Mouse (Mus musculus): ENCODE measurements at regions not wholly inside any gene's neighbourhood (a gene's known extent, or its start where the extent isn't known, plus 50 kb on each side); places are given as distances from the start of the nearest gene placed in this dataset.

GRCm38 (mm10) chr10:39316533-39316932, 52.1 kb upstream of the Fyn start:
- Histone ChIP-seq H3K27ac (no peak overlapping the region), H3K36me3 (ENCODE audit: poor library complexity, severe bottlenecking) (no peaks in the 10 kb centered on the region), H3K4me1 (peaks cover 12% of the 10 kb centered on the region), H3K9ac (no peak overlapping the region), H3K9me3 (replicated peaks) (no peaks in the 10 kb centered on the region), H3K4me3 (no peak overlapping the region), H3K4me2 (no peak overlapping the region), H3K27me3 (no peaks in the 10 kb centered on the region)
- no peak for ATAC-seq
- 82% methylated on average over 4 of the region's 4 CpGs for WGBS

GRCm38 (mm10) chr10:39315434-39316174, 53.1 kb upstream of the Fyn start:
- Histone ChIP-seq H3K9me3 (replicated peaks) (no peaks in the 10 kb centered on the region), H3K4me3 (no peak overlapping the region), H3K27me3 (no peaks in the 10 kb centered on the region), H3K27ac (no peak overlapping the region), H3K36me3 (ENCODE audit: poor library complexity, severe bottlenecking) (no peaks in the 10 kb centered on the region), H3K4me2 (no peak overlapping the region), H3K9ac (no peak overlapping the region), H3K4me1 (peaks cover 2% of the 10 kb centered on the region)
- 72% methylated on average over 2 of the region's 6 CpGs for WGBS
- no peak for ATAC-seq

DNA sequence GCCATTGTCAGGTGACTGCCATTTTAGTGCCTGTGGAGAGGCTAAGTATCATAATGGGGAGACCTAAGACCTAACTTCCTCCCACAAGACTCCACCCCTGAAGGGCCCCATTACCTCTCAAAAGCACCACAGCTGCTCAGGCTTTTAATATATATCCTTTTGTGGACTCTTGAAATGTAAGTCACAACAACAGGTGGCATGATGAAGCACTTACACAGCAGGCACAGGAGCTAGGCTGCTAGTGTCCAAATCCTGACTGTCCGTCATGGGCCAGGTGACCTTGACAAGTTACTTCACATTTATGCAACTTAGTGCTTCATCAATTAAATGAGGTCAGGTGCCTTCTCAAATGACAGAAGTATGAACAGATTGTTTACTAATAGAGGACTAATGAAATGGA, 57.2 kb upstream of the Fyn start:
- ATAC-seq = no peak
- Histone ChIP-seq H3K4me1 (no peaks in the 10 kb centered on the region), H3K9me3 (replicated peaks) (no peaks in the 10 kb centered on the region), H3K36me3 (ENCODE audit: poor library complexity, severe bottlenecking) (no peaks in the 10 kb centered on the region), H3K4me2 (no peak overlapping the region), H3K27me3 (no peaks in the 10 kb centered on the region), H3K9ac (no peak overlapping the region), H3K4me3 (no peak overlapping the region), H3K27ac (no peak overlapping the region)
- 84% methylated on average over 1 of the region's 1 CpGs for WGBS

GRCm38 (mm10) chr10:39308535-39308934, 60.1 kb upstream of the Fyn start:
- Histone ChIP-seq H3K4me3 (no peak overlapping the region), H3K9me3 (replicated peaks) (no peaks in the 10 kb centered on the region), H3K27ac (no peak overlapping the region), H3K9ac (no peak overlapping the region), H3K36me3 (ENCODE audit: poor library complexity, severe bottlenecking) (no peaks in the 10 kb centered on the region), H3K4me2 (no peak overlapping the region), H3K4me1 (no peaks in the 10 kb centered on the region), H3K27me3 (no peaks in the 10 kb centered on the region)
- WGBS = 68% methylated on average over 1 of the region's 1 CpGs
- no peak for ATAC-seq

DNA sequence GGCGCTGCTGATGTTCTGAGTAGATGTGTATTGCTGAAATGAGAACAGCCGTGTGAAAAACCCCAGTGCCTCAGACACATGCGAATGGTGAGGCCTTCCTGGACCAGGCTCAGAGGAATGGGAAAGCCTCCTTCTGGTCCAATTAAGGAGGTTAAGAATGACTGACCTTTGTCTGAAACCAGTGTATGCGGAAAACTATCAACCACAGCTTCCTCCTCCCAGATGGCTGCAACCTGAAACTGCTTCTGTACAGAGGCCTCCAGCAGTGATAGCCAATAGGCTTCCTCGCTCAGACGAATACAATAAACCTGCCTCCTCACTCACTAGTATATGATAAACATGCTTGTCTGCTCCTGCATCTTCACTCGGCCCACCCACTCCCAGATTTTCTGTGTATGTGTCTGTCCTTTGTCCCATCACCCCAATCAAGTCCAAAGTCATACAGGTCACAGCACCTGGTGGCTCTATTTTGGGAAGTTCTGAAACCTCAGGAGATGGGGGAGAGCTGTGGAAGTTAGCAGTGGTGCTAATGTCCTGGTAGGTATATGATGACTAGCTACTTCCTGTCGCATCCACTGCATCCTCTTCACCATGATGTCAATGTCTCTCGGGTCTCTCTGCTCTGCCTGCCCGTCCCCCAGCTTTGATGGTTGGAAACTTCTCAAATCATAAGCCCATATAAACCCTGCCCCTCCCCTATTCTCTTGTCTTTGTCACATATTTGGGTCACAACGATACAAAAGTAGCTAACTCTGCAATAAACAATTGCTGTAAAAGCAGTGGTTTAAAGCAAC, 75.8 kb upstream of the Fyn start:
- ATAC-seq = no peak
- no peak overlapping the region for H3K4me2 ChIP-seq
- H3K9me3 ChIP-seq (replicated peaks) = no peaks in the 10 kb centered on the region; the same call in 1 of the 2 replicates
- H3K9ac ChIP-seq = no peak overlapping the region
- H3K4me3 ChIP-seq = no peak overlapping the region
- no peaks in the 10 kb centered on the region for H3K27me3 ChIP-seq
- H3K36me3 ChIP-seq (ENCODE audit: poor library complexity, severe bottlenecking) = no peaks in the 10 kb centered on the region
- 77% methylated on average over 11 of the region's 11 CpGs for WGBS
- H3K27ac ChIP-seq = no peak overlapping the region
- peaks cover 39% of the 10 kb centered on the region for H3K4me1 ChIP-seq

GRCm38 (mm10) chr10:39291747-39292198, 76.9 kb upstream of the Fyn start:
- WGBS = 57% methylated on average over 9 of the region's 9 CpGs
- ATAC-seq = peak; percentile 79
- peak overlapping the region; percentile 83 for H3K27ac ChIP-seq

GRCm38 (mm10) chr10:39291134-39291746, 77.4 kb upstream of the Fyn start:
- peak; percentile 92 for ATAC-seq
- no peak overlapping the region for H3K9ac ChIP-seq
- H3K4me2 ChIP-seq = peak overlapping the region; percentile 16; the same call in 1 of the 2 replicates
- 38% methylated on average over 8 of the region's 8 CpGs for WGBS
- H3K36me3 ChIP-seq (ENCODE audit: poor library complexity, severe bottlenecking) = no peaks in the 10 kb centered on the region
- H3K4me3 ChIP-seq = no peak overlapping the region
- peaks cover 39% of the 10 kb centered on the region for H3K4me1 ChIP-seq
- H3K27ac ChIP-seq = peak overlapping the region; percentile 83
- no peaks in the 10 kb centered on the region for H3K9me3 ChIP-seq (replicated peaks)
- no peaks in the 10 kb centered on the region for H3K27me3 ChIP-seq

More at GRCm38 (mm10) chr10:39291747-39292198, 76.9 kb upstream of the Fyn start:
- no peak overlapping the region for H3K4me2 ChIP-seq
- no peaks in the 10 kb centered on the region for H3K27me3 ChIP-seq
- no peaks in the 10 kb centered on the region for H3K36me3 ChIP-seq (ENCODE audit: poor library complexity, severe bottlenecking)
- H3K9ac ChIP-seq = no peak overlapping the region
- H3K9me3 ChIP-seq (replicated peaks) = no peaks in the 10 kb centered on the region
- peaks cover 39% of the 10 kb centered on the region for H3K4me1 ChIP-seq
- no peak overlapping the region for H3K4me3 ChIP-seq

DNA sequence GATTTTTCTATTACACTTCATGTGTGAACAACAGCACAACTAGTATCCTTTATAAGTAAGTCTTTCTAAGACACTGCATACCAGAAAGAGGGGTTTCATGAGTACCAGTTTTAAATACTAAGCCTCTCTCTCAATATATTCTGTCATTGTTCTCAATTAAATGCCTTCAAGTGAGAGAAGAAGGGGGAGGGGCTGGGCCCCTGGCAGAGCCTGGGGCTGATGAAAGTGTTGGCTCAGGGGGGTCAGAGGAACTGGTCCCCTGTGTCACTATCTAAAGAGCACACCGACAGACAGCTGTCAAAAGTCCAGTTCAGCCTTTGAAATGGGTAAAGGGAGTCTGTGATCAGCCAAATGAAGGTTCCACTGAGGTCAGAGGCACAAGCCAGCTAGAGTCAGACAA, 78.4 kb upstream of the Fyn start:
- WGBS = 3% methylated on average over 1 of the region's 1 CpGs
- peak; percentile 54 for ATAC-seq
- Histone ChIP-seq H3K36me3 (ENCODE audit: poor library complexity, severe bottlenecking) (no peaks in the 10 kb centered on the region), H3K9me3 (replicated peaks) (no peaks in the 10 kb centered on the region), H3K27ac (peak overlapping the region; percentile 83), H3K9ac (no peak overlapping the region), H3K4me2 (no peak overlapping the region), H3K27me3 (no peaks in the 10 kb centered on the region), H3K4me1 (peaks cover 39% of the 10 kb centered on the region), H3K4me3 (no peak overlapping the region)

DNA sequence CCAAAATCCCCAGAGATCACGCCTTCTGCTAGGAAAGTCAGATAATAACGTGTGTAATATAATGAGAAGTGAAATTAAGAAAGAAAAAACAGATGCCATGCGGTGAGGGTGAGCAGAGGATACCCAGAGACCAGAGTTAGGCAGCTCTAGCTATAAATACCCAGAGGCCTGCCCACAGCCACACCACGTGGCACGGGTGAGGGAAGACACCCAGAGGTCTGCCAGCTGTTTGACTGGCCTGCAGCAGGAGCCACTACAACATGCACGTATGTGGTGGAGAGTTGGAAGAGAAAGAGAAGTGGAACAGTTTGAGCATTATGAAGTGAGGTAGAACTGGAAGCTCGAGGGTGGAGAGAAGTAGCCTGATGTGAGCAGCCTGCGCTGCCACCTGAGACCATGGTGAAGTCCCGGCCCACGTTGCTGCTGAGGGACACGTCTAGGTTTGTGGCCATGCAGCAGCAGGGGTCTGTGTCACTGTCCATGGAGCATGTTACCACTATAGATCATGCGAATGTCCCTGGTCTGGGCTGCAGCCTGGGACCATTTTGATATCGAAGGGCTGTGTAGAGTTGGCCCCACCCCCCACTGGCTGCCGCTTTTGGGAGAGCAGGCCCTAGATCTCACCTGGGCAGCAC, 88.2 kb upstream of the Fyn start:
- H3K4me2 ChIP-seq = no peak overlapping the region
- no peak overlapping the region for H3K27ac ChIP-seq
- 88% methylated on average over 14 of the region's 14 CpGs for WGBS
- no peak for ATAC-seq
- no peak overlapping the region for H3K9ac ChIP-seq
- no peaks in the 10 kb centered on the region for H3K36me3 ChIP-seq (ENCODE audit: poor library complexity, severe bottlenecking)
- no peaks in the 10 kb centered on the region for H3K9me3 ChIP-seq (replicated peaks)
- H3K4me3 ChIP-seq = no peak overlapping the region
- H3K4me1 ChIP-seq = no peaks in the 10 kb centered on the region
- no peaks in the 10 kb centered on the region for H3K27me3 ChIP-seq

DNA sequence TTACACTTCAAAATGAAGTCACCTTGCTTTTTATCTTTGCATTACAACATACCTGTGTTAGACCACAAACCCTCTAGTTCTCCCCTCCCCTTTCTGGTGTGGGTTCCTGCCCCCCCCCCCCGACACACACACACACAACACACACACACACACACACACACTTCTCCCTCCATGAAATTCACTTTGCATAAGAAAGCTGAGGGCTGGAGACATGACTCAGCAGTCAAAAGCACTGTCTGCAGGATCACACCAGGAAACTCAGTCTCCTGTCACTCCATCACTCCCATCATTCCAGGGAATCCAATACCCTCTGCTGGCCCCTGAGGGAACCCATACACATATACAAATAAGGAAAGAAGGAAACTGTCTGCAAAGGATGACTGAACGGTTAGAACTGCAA, 94.5 kb upstream of the Fyn start:
- Histone ChIP-seq H3K4me1 (0 out of 2 replicates have a peak, but pooled peaks cover 3% of the 10 kb centered on the region), H3K9ac (no peak overlapping the region), H3K9me3 (replicated peaks) (no peaks in the 10 kb centered on the region), H3K27me3 (no peaks in the 10 kb centered on the region), H3K4me2 (no peak overlapping the region), H3K27ac (no peak overlapping the region), H3K4me3 (no peak overlapping the region), H3K36me3 (ENCODE audit: poor library complexity, severe bottlenecking) (no peaks in the 10 kb centered on the region)
- no peak for ATAC-seq
- WGBS = 48% methylated on average over 2 of the region's 2 CpGs

DNA sequence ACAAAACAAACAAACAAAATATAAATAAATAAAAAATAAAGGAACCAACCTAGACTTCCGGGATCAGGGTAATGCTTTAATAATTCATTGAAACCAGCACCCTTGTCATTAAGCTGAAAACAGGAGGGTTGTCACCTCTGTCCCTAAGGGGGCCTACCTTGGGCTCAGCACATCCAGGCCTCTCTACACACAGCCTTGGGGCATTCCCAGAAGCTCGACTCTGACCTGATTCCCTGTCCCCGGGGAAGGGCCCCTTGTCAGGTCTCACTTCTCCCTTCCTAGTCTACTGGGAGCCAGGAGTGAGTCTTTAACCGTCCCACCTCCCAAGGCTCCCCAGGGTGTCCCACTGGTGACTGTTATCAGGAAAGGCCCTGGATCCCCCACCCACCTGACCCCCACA, 95.2 kb upstream of the Fyn start:
- H3K9me3 ChIP-seq (replicated peaks) = no peaks in the 10 kb centered on the region
- no peak overlapping the region for H3K4me3 ChIP-seq
- no peaks in the 10 kb centered on the region for H3K36me3 ChIP-seq (ENCODE audit: poor library complexity, severe bottlenecking)
- WGBS = 78% methylated on average over 4 of the region's 4 CpGs
- no peak overlapping the region for H3K27ac ChIP-seq
- H3K4me1 ChIP-seq = 0 out of 2 replicates have a peak, but pooled peaks cover 3% of the 10 kb centered on the region
- H3K27me3 ChIP-seq = no peaks in the 10 kb centered on the region
- no peak overlapping the region for H3K4me2 ChIP-seq
- no peak overlapping the region for H3K9ac ChIP-seq
- no peak for ATAC-seq
